Mouse (Mus musculus) left cerebral cortex, postnatal 25 days (tissue): ENCODE results near the gene Cers2. TPM values are rescaled to one million over a fixed set of nuclear protein-coding genes. Genes with fewer than 3 reads are reported as not detected.

ENCODE experiments used
- DNase-seq, 2 experiments: peaks; one replicate each; pipeline ENCODE4 v3.0.0; 2022; ENCODE audit warnings: low spot score in 2 of 2, mixed read lengths in 1 of 2
- intact Hi-C: fragments of 180-260 bp; cut with DNase I; formaldehyde crosslinking; loops from one replicate; pipeline ENCODE4 v1.15.1; 2025
- total RNA-seq, 2 experiments: library from RNA; stranded (reverse); gene quantifications; 2 replicates each; pipeline ENCODE4 v1.2.3; 2021

Cers2 gene
- 10 to 100 TPM; 44.5 to 48.9 TPM for total RNA-seq

DNA sequence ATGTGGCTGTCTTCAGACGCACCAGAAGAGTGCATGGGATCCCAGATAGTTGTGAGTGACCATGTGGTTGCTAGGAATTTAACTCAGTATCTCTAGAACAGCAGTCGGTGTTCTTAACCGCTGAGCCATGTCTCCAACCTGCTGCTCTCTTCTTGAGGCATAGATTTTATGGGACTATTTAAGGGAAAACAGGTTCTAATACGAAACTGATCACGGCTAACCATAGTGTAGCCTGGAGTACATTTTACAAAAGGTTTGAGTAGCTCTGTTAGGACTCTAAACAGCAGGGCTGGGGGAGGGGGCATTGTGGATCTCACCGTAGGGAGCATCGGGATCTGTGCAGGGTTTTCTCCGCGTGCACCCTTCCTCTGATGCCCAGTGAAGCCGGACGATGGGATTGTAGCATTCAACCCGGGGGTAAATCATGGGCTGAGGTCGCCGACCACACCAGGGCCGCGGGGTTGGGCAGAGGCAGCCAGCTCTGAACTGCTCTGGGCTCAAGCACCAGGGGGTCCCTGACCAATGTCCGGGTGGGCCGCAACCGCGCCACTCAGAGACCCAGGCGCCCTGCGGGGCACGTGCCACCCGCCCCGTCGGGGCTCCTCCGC, at the start of gene Cers2:
Gene Cers2, plus strand, starts transcription at position 306 of the 608 bp plus-strand sequence.
- intact Hi-C loops, result loop anchor here (2.0 kb wide), 1 partner anchor 32 kb away; the partner anchor contains the start of gene Prune1
- no peak for DNase-seq

- DNase-seq, result no peak
- intact Hi-C loops, result loop anchor here (10.0 kb wide), 1 partner anchor 51 kb away; the partner anchor contains the start of gene Gabpb2
Observed at GRCm38 (mm10) chr3:95266052-95266451, 48.5 kb upstream of the Cers2 start.

DNA sequence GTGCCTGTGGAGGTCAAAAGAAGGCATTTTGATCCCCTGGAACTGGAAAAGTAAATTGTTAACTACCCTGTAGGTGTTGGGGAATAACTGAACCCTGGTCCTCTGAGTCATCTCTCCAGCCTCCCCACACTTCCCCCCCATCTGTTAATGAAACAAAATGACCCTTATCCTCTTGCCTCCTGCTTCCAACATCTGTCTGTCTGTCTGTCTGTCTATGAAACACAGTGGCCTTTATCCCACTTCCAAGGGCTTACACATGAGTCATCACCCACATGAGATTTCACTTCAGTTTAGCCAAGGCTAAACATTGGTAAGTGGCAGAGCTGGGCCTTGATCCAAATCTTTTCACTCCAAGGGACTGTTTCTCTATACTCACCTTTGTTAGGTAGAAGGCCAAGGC, 46.7 kb upstream of the Cers2 start:
- intact Hi-C loops, result loop anchor here (10.0 kb wide), 1 partner anchor 53 kb away; the partner anchor contains the start of gene Gabpb2
- no peak for DNase-seq

- peak; percentile 26 to 86 for DNase-seq
- intact Hi-C loops, result loop anchor here (10.0 kb wide), 1 partner anchor 55 kb away; the partner anchor contains the start of gene Gabpb2
Observed at GRCm38 (mm10) chr3:95269789-95270188, 44.8 kb upstream of the Cers2 start.

DNA sequence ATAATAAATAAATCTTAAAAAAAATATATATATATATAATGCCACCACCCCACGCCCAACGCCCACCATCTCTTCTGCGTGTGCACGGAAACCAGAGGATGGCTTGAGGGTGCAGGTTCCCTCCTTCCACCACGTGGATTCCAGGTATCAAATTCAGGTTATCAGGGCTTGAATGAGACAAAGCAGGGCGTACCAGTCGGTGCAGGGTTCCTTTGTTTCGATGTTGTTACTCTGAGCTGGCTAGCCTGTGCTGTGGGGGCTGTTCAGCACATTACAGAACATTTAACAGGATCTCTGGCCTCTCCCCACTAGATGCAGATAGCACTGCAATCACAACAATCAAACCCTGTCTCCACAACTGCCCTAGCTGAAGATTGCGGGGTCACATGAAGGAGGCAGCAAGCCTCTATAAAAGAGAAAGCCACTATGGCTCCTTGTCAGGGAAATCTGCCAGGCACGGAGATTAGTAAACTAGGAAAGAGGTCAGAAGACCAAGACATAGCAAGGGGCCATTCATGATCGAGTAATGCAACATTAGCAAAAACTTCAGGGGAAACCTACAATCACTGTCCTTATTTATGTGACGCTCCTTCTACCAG, 43.7 kb upstream of the Cers2 start:
- DNase-seq, result no peak
- intact Hi-C loops, result no loop called here

- no peak for DNase-seq
- intact Hi-C loops, result no loop called here
Observed at GRCm38 (mm10) chr3:95273471-95273870, 41.1 kb upstream of the Cers2 start.

DNA sequence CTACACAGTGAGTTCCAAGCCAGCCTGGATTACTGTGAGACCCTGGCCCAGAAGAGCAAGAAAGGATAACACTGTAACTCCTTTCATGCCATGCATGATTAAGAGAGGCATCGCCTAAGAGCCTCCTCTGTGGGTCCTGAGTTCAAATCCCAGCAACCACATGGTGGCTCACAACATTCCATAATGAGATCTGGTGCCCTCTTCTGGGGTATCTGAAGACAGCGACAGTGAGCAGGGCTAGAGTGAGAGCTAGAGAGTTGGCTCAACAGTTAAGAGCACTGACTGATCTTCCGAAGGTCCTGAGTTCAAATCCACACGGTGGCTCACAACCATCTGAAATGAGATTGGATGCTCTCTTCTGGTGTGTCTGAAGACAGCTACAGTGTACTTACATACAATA, 40.1 kb upstream of the Cers2 start:
- DNase-seq, result no peak
- intact Hi-C loops, result no loop called here

GRCm38 (mm10) chr3:95275161-95275560, 39.4 kb upstream of the Cers2 start:
- no peak for DNase-seq
- intact Hi-C loops, result no loop called here

DNA sequence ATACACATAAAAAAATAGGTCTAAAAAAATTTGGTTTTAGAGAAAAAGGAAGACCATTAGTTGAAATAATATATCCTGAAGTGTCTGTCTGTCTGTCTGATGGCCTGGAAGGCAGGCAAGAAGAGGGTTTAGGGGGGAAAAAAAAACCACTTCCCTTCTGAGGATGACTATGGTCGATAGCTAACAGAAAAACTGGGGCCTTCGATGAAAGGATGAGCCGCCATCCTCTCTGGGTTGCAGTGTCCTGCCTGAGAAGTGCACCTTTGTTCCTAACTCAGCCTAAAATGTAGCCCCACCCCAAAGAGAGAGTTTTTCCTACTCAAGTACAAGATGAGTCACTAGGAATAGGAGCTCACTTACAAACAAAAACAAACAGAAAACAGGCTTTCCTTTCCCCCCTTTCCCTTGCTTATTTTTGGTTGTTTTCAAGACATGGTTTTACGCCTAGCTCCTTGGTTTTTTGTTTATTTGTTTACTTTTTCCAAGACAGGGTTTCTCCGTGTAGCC, 38.1 kb upstream of the Cers2 start:
- intact Hi-C loops, result no loop called here
- DNase-seq, result no peak

DNA sequence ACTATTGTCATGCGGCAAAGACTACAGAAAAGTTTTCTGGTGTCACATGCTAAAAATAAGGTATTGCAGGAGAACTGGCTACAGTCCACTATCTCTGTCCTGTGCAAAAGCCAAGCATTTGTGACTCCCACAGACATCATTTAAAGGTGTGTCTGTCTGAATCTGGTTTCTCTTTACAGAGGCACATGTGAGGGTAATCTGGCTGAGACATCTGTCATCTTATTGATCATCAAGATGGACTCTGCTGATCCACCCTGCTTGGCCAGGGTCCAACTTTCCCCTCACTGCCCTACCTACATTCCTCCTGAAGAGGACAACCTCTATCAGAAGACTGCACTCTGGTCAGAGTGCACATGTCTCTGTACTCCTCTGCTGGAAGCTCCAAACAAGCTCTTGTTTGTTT, 37.4 kb upstream of the Cers2 start:
- no peak for DNase-seq
- intact Hi-C loops, result no loop called here

GRCm38 (mm10) chr3:95280747-95281146, 33.8 kb upstream of the Cers2 start:
- intact Hi-C loops, result loop anchor here (5.0 kb wide), 1 partner anchor 53 kb away; the partner anchor contains the start of gene Cdc42se1
- peak; percentile 25 to 36 for DNase-seq

DNA sequence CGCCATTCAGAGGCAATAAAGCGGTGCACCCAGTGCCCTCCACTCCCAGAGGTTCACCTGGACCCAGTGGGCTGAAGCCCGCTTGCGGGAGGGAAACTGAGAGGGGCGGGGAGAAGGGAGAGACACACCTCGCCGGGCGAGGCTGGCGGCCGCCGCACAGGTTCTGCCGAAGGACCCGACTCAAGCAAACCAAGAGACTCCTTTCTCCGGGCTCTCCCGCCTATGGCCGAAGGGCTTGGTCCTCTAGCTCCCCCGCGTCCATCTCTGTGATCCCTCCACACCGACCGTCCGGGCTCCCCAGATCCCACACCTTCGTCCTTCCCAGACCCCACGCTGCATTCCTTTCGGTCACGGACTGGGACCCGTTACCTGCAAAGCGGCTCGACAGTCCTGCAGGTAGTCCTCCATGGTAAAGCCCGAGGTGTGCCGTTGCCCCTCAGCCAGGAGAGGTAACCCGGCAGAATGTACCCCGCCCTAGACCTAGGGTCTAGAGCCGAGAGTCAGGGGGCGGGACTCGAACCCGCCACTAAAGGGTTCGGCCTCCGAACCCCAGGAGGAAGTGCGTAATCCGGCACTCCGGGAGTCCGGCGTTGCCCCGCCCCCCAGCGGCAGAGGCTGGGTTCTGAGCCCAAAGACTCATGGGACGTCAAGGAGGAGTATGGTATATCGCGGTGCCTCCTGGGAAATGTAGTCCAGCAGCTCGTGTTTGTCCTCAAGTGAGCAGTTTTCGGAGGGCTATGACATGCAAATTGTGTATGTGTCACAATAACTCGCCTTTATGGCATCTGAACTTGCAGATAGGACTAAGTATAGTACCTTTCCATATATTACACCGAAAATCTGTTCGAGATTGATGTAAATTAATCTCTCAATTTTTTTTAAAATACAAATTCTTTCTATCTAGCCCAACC, 33.1 kb upstream of the Cers2 start, which contains the start of the genes Mindy1 and Prune1:
Gene Mindy1, plus strand, starts transcription at position 130 of the 911 bp plus-strand sequence.
Gene Prune1, minus strand, starts transcription at position 861 of the 911 bp plus-strand sequence.
- intact Hi-C loops, result loop anchor here (2.0 to 5.0 kb wide), 2 partner anchors 33 to 54 kb away; partner anchors contain the start of genes Cdc42se1 and Cers2

GRCm38 (mm10) chr3:95282381-95282864, 32.2 kb upstream of the Cers2 start:
- intact Hi-C loops, result loop anchor here (2.0 to 5.0 kb wide), 2 partner anchors 32 to 55 kb away; partner anchors contain the start of genes Cdc42se1 and Cers2
- DNase-seq, result peak; percentile 13 to 41

More for the DNA sequence above, 33.1 kb upstream of the Cers2 start, which contains the start of the genes Mindy1 and Prune1:
- peak; percentile 98 to 99 for DNase-seq

- DNase-seq, result peak; percentile 66 to 77
- intact Hi-C loops, result loop anchor here (2.0 to 5.0 kb wide), 2 partner anchors 32 to 56 kb away; partner anchors contain the start of genes Cdc42se1 and Cers2
Observed at GRCm38 (mm10) chr3:95282865-95283588, 31.6 kb upstream of the Cers2 start.

- intact Hi-C loops, result loop anchor here (2.0 to 5.0 kb wide), 2 partner anchors 31 to 56 kb away; partner anchors contain the start of genes Cdc42se1 and Cers2
- DNase-seq, result no peak
Observed at GRCm38 (mm10) chr3:95283589-95283941, 31.0 kb upstream of the Cers2 start.

GRCm38 (mm10) chr3:95284062-95284461, 30.5 kb upstream of the Cers2 start:
- intact Hi-C loops, result loop anchor here (5.0 kb wide), 1 partner anchor 57 kb away; the partner anchor contains the start of gene Cdc42se1
- DNase-seq, result no peak

- intact Hi-C loops, result loop anchor here (5.0 kb wide), 1 partner anchor 57 kb away; the partner anchor contains the start of gene Cdc42se1
Observed at GRCm38 (mm10) chr3:95284501-95285281, 29.9 kb upstream of the Cers2 start.

DNA sequence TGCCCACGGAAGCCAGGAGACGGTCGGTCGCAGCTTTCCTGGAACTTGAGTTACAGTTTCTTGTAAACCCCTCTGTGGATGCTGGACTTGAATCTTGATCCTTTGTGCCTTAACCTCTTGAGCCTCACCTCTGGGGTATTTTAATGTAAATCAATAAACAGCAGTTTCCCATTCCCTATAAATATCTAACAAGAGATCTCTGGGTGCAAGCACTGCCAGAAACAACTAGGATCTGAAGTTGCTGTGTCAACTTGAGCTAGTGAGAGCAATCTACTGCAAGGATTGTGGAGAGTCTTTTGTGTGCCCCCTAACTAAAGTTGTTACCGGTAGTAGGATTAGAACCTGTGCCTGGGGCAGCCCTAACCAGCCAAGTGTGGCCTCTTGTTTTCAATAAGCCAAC, 29.2 kb upstream of the Cers2 start:
- no peak for DNase-seq
- intact Hi-C loops, result no loop called here

More at GRCm38 (mm10) chr3:95284501-95285281, 29.9 kb upstream of the Cers2 start:
- DNase-seq, result no peak
